In the genomic region with DNA sequence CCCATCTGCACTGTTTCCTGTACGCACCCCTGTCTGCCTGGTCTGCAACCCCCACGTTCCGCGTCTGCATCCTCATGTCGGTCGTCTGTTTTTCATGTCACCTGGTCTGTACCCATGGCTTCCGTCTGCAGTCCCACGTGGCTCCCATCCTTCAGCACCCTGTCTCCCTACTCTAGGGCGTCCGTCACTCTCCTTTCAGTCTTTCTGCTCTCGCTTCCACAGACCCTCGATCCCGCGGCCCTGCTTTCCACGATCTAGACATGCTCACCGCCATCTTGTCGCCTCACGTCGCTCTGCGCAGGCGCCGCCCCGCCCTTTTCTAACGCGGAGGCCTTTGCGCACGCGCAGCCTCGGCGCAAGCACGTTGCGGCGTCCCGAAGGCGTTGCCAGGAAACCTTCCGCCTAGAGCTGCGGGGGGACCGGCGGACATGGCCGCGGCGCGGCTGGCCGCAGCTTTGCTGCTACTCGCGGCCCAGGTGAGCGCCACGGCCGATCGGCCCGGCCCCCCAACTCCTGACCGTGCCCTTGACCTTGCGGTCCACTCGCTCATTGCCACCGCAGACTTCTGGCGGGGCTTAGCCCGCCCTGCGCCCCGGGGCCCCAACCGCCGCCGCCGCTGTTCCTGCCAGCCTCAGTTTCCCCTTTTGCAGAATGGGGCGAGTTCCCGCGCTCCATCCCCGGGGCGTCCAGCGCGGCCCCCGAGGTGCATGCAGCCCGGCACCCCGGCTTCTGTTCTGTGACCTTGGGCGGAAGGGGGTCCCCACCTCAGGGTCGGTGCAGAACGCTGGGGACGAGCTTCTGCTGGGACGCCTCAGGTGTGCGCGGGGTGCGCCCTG, we compare ENCODE assay signal across 8 mouse cellular contexts. TPM values are rescaled to one million over a fixed set of nuclear protein-coding genes. Genes with fewer than 3 reads are reported as not detected.
DNase-seq lines count a peak whose midpoint lies in the region; ATAC-seq and TF ChIP-seq lines count a peak whose summit lies in the region.

Gene Lsm7, minus strand, starts transcription at position 297 of the 836 bp plus-strand sequence.
Gene Sppl2b, plus strand, starts transcription at position 363 of the 836 bp plus-strand sequence.

- TF ChIP-seq POLR2A in lung, adult 2 months (IDR thresholded peaks at IDR 0.05; ENCODE audit: borderline replicate concordance, extremely low read depth, low read depth, low read length), result peak; percentile 81

- peak within 1 kb of the TSS; percentile 72 for H3K4me3 ChIP-seq in forebrain, embryonic 15.5 days
- H3K4me3 ChIP-seq in lung, adult 2 months (replicated peaks; ENCODE audit: extremely low read depth, low read depth, low read length), result peak within 1 kb of the TSS; percentile 86

- TF ChIP-seq CTCF in lung, adult 2 months (IDR thresholded peaks at IDR 0.05; ENCODE audit: insufficient read depth, low read length), result no peak

- peak; percentile 96 for DNase-seq in ES-CJ7 (ENCODE audit: low read depth, low spot score)
- peak; percentile 97 for DNase-seq in cerebellum, adult 11 months
- peak; percentile 93 for DNase-seq in heart, postnatal 25 days (ENCODE audit: low spot score)
- DNase-seq in layer of hippocampus, adult 18-20 months (ENCODE audit: low spot score in 2 of 2), result peak; percentile 94 to 98
- peak; percentile 98 for DNase-seq in lung, adult 2 months
- peak; percentile 93 to 94 for DNase-seq in thymus, adult 18-20 months

- peak within 1 kb of the TSS; percentile 66 for H3K27ac ChIP-seq in forebrain, embryonic 15.5 days (replicated peaks)

- H3K4me2 ChIP-seq in forebrain, embryonic 15.5 days (replicated peaks), result peak within 1 kb of the TSS; percentile 96

- peak within 1 kb of the TSS; percentile 73 for H3K9ac ChIP-seq in forebrain, embryonic 15.5 days (replicated peaks)

- intact Hi-C loops in heart, postnatal 25 days (cut with DNase I), result no loop called here

- no peaks in the 10 kb centered on the region for H3K27me3 ChIP-seq in forebrain, embryonic 15.5 days

- peak; percentile 84 for ATAC-seq in forebrain, embryonic 15.5 days (replicated peaks)
- ATAC-seq in neutrophil, adult 5-6 weeks (ENCODE audit: extremely low read depth, insufficient number of reproducible peaks, low FRiP score, poor library complexity, severe bottlenecking), result peak; percentile 77

- peaks cover 31% of the 10 kb centered on the region for H3K36me3 ChIP-seq in forebrain, embryonic 15.5 days

- WGBS in forebrain, embryonic 15.5 days, result under 1% methylated on average over 81 of the region's 81 CpGs
- under 1% methylated on average over 81 of the region's 81 CpGs for WGBS in lung, adult 2 months

- no peaks in the 10 kb centered on the region for H3K9me3 ChIP-seq in forebrain, embryonic 15.5 days

- H3K4me1 ChIP-seq in forebrain, embryonic 15.5 days, result peaks cover 36% of the 10 kb centered on the region
- peaks cover 5% of the 10 kb centered on the region for H3K4me1 ChIP-seq in lung, adult 2 months (ENCODE audit: control insufficient read depth, insufficient read depth, low read length)

RNA-seq across cellular contexts. Expression of gene Lsm7, which starts in this region (rescaled TPM):
- 268 and 279 TPM in 2 replicates for polyA plus RNA-seq in forebrain, embryonic 15.5 days (2015; fragmentation: Nextera tagmentation; extraction: Ambion mirVana)
- total RNA-seq in heart, postnatal 25 days (2021), result 10 to 100 TPM; 20.9 to 31.6 TPM
- total RNA-seq in layer of hippocampus, adult 18-20 months (2021), result 10 to 100 TPM; 41.4 to 50.4 TPM
- 78.5 and 79.1 TPM in 2 replicates for polyA plus RNA-seq in lung, adult 2 months (2012; rRNA removed)
- total RNA-seq in neutrophil, adult 5-6 weeks (2017), result 50.7 and 60.8 TPM in 2 replicates

RNA-seq across cellular contexts. Expression of gene Sppl2b, which starts in this region (rescaled TPM):
- 58.7 and 61.0 TPM in 2 replicates for polyA plus RNA-seq in forebrain, embryonic 15.5 days (2015; fragmentation: Nextera tagmentation; extraction: Ambion mirVana)
- total RNA-seq in heart, postnatal 25 days (2021), result 10 to 100 TPM; 22.4 to 23.6 TPM
- 10 to 100 TPM; 46.4 to 55.6 TPM for total RNA-seq in layer of hippocampus, adult 18-20 months (2021)
- 91.7 and 93.9 TPM in 2 replicates for polyA plus RNA-seq in lung, adult 2 months (2012; rRNA removed)
- 13.3 and 20.7 TPM in 2 replicates for total RNA-seq in neutrophil, adult 5-6 weeks (2017)

Comparison
In these comparisons a context has a peak if more than half of its experiments do, and no peak if none do; other contexts are left out.
1. Peak in every context shown above with its lines: DNase-seq, ATAC-seq, H3K4me3 ChIP-seq and H3K27ac ChIP-seq.